Mouse (Mus musculus) myocyte (in vitro differentiated cells): ENCODE data around the gene Lasp1. TPM values are rescaled to one million over a fixed set of nuclear protein-coding genes. Genes with fewer than 3 reads are reported as not detected.

Experiments
- H3K27me3 ChIP-seq: one replicate; pipeline ENCODE4 v1.6.1; 2011; ENCODE audit not compliant: control insufficient read depth, insufficient read depth, insufficient read length
- H3K36me3 ChIP-seq: one replicate; pipeline ENCODE4 v1.6.1; 2011; ENCODE audit not compliant: control insufficient read depth, insufficient read depth
- H3K4me2 ChIP-seq: one replicate; pipeline ENCODE4 v1.6.1; 2011; ENCODE audit warnings: low read depth, control low read depth
- H3K4me3 ChIP-seq: one replicate; pipeline ENCODE4 v1.5.1; 2011; ENCODE audit warnings: mild to moderate bottlenecking, control low read depth, moderate library complexity
- H3K79me2 ChIP-seq: one replicate; pipeline ENCODE4 v1.6.1; 2011; ENCODE audit not compliant: control insufficient read depth, insufficient read depth
- H3ac ChIP-seq: one replicate; pipeline ENCODE4 v1.6.1; 2011; ENCODE audit not compliant: control insufficient read depth, insufficient read length
- CEBPB ChIP-seq: IDR thresholded peaks from 2 replicates; pipeline ENCODE4 v1.6.1; 2011; ENCODE audit warnings: mild to moderate bottlenecking, moderate library complexity; ENCODE audit not compliant: poor library complexity, insufficient read depth, severe bottlenecking
- E2F4 ChIP-seq: IDR thresholded peaks from one replicate; pipeline ENCODE4 v1.6.1; 2011; ENCODE audit warnings: mild to moderate bottlenecking, control low read depth, moderate library complexity; ENCODE audit not compliant: insufficient read depth
- MAX ChIP-seq: IDR thresholded peaks from one replicate; pipeline ENCODE4 v1.6.1; 2011; ENCODE audit warnings: low read depth, mild to moderate bottlenecking, control low read depth
- MYOD1 ChIP-seq, 3 experiments: IDR thresholded peaks; one replicate each; pipeline ENCODE4 v1.6.1; 2011; ENCODE audit warnings: control low read depth in 2 of 3, low read depth in 2 of 3, mild to moderate bottlenecking in 2 of 3, moderate library complexity in 1 of 3; ENCODE audit not compliant: insufficient read length in 2 of 3, control insufficient read depth in 1 of 3
- MYOG ChIP-seq, 3 experiments: IDR thresholded peaks; one replicate each; pipeline ENCODE4 v1.6.1; 2011; ENCODE audit warnings: control low read depth in 2 of 3, low read depth in 2 of 3, mild to moderate bottlenecking in 2 of 3; ENCODE audit not compliant: insufficient read length in 2 of 3, control insufficient read depth in 1 of 3, insufficient read depth in 1 of 3
- POLR2A ChIP-seq: IDR thresholded peaks from one replicate; pipeline ENCODE4 v1.6.1; 2011; ENCODE audit warnings: low read depth, mild to moderate bottlenecking, control low read depth, moderate library complexity; ENCODE audit not compliant: insufficient read length
- POLR2AphosphoS2 ChIP-seq: IDR thresholded peaks from one replicate; pipeline ENCODE4 v1.6.1; 2011; ENCODE audit warnings: low read depth, control low read depth; ENCODE audit not compliant: insufficient read length
- REST ChIP-seq: IDR thresholded peaks from one replicate; pipeline ENCODE4 v1.6.1; 2011; ENCODE audit warnings: mild to moderate bottlenecking, control low read depth, moderate library complexity; ENCODE audit not compliant: insufficient read depth, insufficient read length
- SRF ChIP-seq: IDR thresholded peaks from one replicate; pipeline ENCODE4 v1.6.1; 2011; ENCODE audit warnings: low read depth; ENCODE audit not compliant: control insufficient read depth, insufficient read length
- TCF12 ChIP-seq: IDR thresholded peaks from one replicate; pipeline ENCODE4 v1.6.1; 2011; ENCODE audit warnings: mild to moderate bottlenecking, control low read depth; ENCODE audit not compliant: poor library complexity, insufficient read depth, severe bottlenecking
- TCF3 ChIP-seq: IDR thresholded peaks from one replicate; pipeline ENCODE4 v1.6.1; 2011; ENCODE audit warnings: low read depth, control low read depth; ENCODE audit not compliant: insufficient read length
- USF1 ChIP-seq: IDR thresholded peaks from one replicate; pipeline ENCODE4 v1.6.1; 2011; ENCODE audit warnings: low read depth, mild to moderate bottlenecking, control low read depth, moderate library complexity
- polyA plus RNA-seq: library from polyadenylated mRNA; unstranded; fragments of >200 nt; fragmentation: generic; extraction: Trizol; gene quantifications from one replicate; pipeline ENCODE4 v1.2.1, GENCODE M21; 2012; ENCODE audit warnings: missing spikeins

Gene Lasp1
- polyA plus RNA-seq, 1 experiment = 82.6 TPM

- Histone ChIP-seq H3K36me3 (peaks cover 17% of the 10 kb centered on the region), H3K4me3 (no peak overlapping the region), H3K79me2 (peaks cover 55% of the 10 kb centered on the region), H3ac (no peak overlapping the region), H3K27me3 (no peaks in the 10 kb centered on the region), H3K4me2 (no peak overlapping the region)
- no peak for TF ChIP-seq TCF3
- no peak for TF ChIP-seq SRF
- no peak for TF ChIP-seq E2F4
- TF ChIP-seq MYOD1 (IDR thresholded peaks at IDR 0.05; ENCODE audit: control insufficient read depth in 1 of 3, insufficient read length in 2 of 3, low read depth in 2 of 3) = no peak
- no peak for TF ChIP-seq CEBPB
- TF ChIP-seq MAX = no peak
- TF ChIP-seq USF1 = no peak
- no peak for TF ChIP-seq POLR2AphosphoS2
- TF ChIP-seq MYOG (IDR thresholded peaks at IDR 0.05; ENCODE audit: control insufficient read depth in 1 of 3, insufficient read depth in 1 of 3, insufficient read length in 2 of 3, low read depth in 2 of 3) = no peak
- no peak for TF ChIP-seq TCF12
- no peak for TF ChIP-seq POLR2A
- TF ChIP-seq REST = no peak
Measured at GRCm38 (mm10) chr11:97826414-97826813, 27.6 kb downstream of the Lasp1 start.

DNA sequence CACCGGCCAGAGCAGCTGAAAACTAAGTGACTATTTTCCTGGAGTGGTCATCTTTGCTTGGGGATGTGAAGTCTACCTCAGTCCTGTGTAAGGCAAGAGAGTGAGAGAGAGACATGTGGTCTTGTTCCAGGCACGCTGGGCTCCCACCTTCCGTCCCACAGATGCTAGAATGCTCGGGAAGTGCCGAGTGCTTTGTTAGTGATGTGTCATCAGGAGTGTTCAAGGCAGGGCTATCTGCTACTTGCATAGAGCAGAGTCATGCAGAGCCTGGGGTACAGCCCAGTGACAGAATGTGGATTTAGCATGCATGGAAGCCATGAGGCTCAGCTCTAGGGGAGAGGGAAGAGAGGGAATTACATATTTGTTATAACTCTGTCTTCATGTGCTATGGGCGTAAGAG, 28.9 kb downstream of the Lasp1 start:
- TF ChIP-seq CEBPB (no peak), USF1 (no peak), POLR2AphosphoS2 (no peak), TCF12 (no peak), E2F4 (no peak), REST (no peak), MYOD1 (IDR thresholded peaks at IDR 0.05; ENCODE audit: control insufficient read depth in 1 of 3, insufficient read length in 2 of 3, low read depth in 2 of 3) (no peak), SRF (no peak), TCF3 (no peak), MAX (no peak), MYOG (IDR thresholded peaks at IDR 0.05; ENCODE audit: control insufficient read depth in 1 of 3, insufficient read depth in 1 of 3, insufficient read length in 2 of 3, low read depth in 2 of 3) (no peak), POLR2A (no peak)
- no peak overlapping the region for H3K4me2 ChIP-seq

DNA sequence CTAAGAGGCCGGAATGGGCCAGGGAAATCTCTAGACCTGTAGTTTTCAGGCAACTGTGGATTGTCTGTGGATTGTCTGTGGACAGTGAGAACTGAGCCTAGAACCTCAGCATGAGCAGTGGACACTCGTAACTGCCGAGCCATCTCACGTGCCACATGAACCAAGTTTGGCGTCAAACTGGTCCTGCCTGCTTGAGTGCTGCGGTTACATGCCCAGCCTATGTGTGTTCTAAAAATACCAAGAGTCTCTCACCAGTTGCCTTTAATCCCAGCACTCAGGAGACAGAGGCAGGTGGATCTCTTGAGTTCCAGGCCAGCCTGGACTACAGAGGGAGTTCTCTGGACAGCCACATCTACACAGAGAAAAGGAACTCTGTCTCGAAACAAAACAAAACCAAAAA, 30.6 kb downstream of the Lasp1 start:
- Histone ChIP-seq H3ac (no peak overlapping the region), H3K79me2 (peaks cover 38% of the 10 kb centered on the region), H3K4me3 (no peak overlapping the region), H3K27me3 (no peaks in the 10 kb centered on the region), H3K4me2 (no peak overlapping the region), H3K36me3 (peaks cover 8% of the 10 kb centered on the region)
- TF ChIP-seq MYOG (IDR thresholded peaks at IDR 0.05; ENCODE audit: control insufficient read depth in 1 of 3, insufficient read depth in 1 of 3, insufficient read length in 2 of 3, low read depth in 2 of 3) (no peak), USF1 (no peak), TCF3 (no peak), MAX (no peak), REST (no peak), SRF (no peak), TCF12 (no peak), POLR2AphosphoS2 (no peak), MYOD1 (IDR thresholded peaks at IDR 0.05; ENCODE audit: control insufficient read depth in 1 of 3, insufficient read length in 2 of 3, low read depth in 2 of 3) (no peak), POLR2A (no peak), CEBPB (no peak)

More for the DNA sequence above, 28.9 kb downstream of the Lasp1 start:
- Histone ChIP-seq H3K27me3 (no peaks in the 10 kb centered on the region), H3K79me2 (peaks cover 52% of the 10 kb centered on the region), H3K36me3 (peaks cover 11% of the 10 kb centered on the region), H3K4me3 (no peak overlapping the region), H3ac (no peak overlapping the region)

- no peak overlapping the region for H3ac ChIP-seq
- H3K27me3 ChIP-seq = no peaks in the 10 kb centered on the region
- H3K4me3 ChIP-seq = no peak overlapping the region
- H3K36me3 ChIP-seq = peaks cover 14% of the 10 kb centered on the region
- H3K79me2 ChIP-seq = peaks cover 32% of the 10 kb centered on the region
- H3K4me2 ChIP-seq = no peak overlapping the region
- TF ChIP-seq REST = no peak
- TF ChIP-seq TCF3 = no peak
- TF ChIP-seq POLR2AphosphoS2 = no peak
- TF ChIP-seq MAX = no peak
- no peak for TF ChIP-seq USF1
- no peak for TF ChIP-seq E2F4
- no peak for TF ChIP-seq POLR2A
- TF ChIP-seq CEBPB = no peak
- no peak for TF ChIP-seq SRF
- TF ChIP-seq MYOD1 (IDR thresholded peaks at IDR 0.05; ENCODE audit: control insufficient read depth in 1 of 3, insufficient read length in 2 of 3, low read depth in 2 of 3) = no peak
- no peak for TF ChIP-seq TCF12
Measured at GRCm38 (mm10) chr11:97829913-97830476, 31.2 kb downstream of the Lasp1 start.

GRCm38 (mm10) chr11:97830501-97830900, 31.7 kb downstream of the Lasp1 start:
- Histone ChIP-seq H3K27me3 (no peaks in the 10 kb centered on the region), H3K4me2 (no peak overlapping the region), H3K79me2 (peaks cover 29% of the 10 kb centered on the region), H3K36me3 (peaks cover 19% of the 10 kb centered on the region), H3K4me3 (no peak overlapping the region), H3ac (no peak overlapping the region)
- no peak for TF ChIP-seq CEBPB
